Mouse (Mus musculus) regulatory T cell (primary cell): ENCODE data around the gene Prkca.

ENCODE experiments used
- in situ Hi-C: fragments of 300-600 bp; cut with MboI, MseI; formaldehyde crosslinking; loops from one replicate; pipeline ENCODE4 v1.15.1; 2025; ENCODE audit warnings: high pct_unique_total_duplicates

Gene Prkca

DNA sequence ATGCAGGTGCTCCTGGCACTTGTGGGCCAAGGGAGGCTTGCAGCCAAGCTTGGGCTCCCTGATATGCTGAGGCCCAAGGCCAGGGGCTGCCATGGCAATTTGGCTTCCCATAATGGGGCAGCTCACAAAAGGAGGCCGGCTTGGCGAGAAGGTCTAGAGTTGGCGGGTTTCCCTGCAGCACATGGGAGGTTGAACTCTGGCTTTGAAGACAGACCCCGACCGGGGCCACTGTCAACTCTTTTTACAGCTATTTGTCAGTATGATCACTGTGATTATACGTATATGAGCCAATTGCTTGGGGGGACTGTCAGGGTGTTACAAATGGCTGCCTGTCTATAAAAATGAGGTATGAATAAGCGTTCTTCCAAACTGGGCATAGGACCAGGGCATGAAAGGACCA is 378.3 kb downstream of the Prkca start:
- in situ Hi-C loops = no loop called here

- in situ Hi-C loops = no loop called here
Measured at GRCm38 (mm10) chr11:107957566-107958350, 386.0 kb downstream of the Prkca start.

- in situ Hi-C loops = no loop called here
Measured at GRCm38 (mm10) chr11:107955191-107956062, 388.3 kb downstream of the Prkca start.

DNA sequence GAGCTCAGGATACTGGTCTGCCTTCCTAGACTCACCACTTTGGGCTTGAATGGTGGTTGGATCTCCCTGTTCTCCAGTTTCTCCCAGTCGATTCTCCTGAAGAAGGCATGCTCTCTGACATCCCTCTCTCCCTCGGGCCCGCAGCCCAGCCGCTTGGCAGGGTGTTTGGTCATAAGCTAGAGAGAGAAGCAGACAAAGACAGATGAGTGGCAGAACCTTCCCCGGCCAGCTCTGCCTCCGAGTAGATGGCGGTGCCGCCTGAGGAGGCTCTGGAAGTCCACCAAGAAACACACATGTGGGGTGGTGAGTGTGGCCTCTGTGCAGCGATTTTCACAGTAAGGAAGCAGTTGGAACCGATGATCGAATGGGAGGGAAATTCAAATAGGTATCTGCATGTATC is 392.3 kb downstream of the Prkca start:
- in situ Hi-C loops = no loop called here

GRCm38 (mm10) chr11:107950658-107951057 is 393.1 kb downstream of the Prkca start:
- in situ Hi-C loops = no loop called here

- in situ Hi-C loops = no loop called here
Measured at GRCm38 (mm10) chr11:107950211-107950610, 393.5 kb downstream of the Prkca start.

GRCm38 (mm10) chr11:107947951-107948350 is 395.8 kb downstream of the Prkca start:
- in situ Hi-C loops = no loop called here

DNA sequence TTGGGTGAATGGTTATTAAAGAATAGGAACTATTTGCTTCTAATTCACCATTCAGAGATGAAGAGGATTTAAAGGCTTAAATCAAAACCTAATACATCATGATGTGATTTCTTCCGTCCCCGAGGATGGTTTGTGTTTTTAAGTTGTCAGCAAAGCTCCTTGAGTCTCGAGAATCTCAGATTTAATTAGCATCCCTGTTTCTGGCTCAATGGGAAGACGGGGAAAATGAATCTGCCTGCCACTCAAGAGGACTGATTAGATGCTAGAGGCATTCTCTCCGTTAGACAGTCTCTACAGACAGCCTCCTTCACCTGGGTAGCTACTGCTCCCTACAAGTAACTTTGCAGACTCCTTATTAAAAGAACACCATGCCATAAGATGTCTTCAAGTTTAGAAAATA is 396.9 kb downstream of the Prkca start:
- in situ Hi-C loops = no loop called here

DNA sequence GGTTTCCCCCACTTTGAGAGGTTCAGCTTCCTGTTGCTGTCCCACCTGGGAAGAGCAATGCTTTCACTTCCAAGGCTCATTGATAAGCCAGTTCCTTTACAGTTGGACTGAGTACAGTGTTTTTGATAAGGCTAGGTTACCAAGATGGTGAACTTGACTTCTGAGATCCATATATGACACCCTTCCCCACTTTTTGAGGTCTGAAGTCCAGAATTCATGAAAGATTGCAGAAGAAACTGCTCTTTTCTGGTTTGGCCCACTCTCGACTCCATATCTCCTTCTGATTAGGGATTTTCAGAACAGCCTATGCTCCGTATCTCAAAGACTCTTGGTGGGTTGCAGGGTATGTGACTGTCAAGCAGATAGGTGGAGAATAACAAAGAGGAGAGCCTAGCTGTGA is 406.8 kb downstream of the Prkca start:
- in situ Hi-C loops = no loop called here

DNA sequence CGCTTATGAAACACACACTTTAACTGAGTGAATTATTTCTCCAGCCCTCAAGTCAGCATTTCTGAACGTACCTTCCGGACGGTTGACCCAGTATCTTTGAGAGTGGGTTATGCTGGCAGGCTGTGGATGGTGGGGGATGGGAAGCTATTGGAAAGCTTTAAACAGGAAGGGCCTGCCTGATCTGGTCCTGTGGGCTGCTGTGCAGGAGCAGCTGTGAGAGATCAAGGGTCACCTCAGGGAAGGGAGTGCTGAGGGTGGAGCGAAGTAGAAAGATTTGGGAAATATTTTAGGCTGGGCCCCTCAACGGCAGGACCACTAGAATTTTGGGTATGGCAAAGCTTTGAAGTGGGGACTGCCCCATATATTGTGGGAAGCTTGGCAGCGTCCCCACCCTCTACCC is 412.0 kb downstream of the Prkca start:
- in situ Hi-C loops = no loop called here

DNA sequence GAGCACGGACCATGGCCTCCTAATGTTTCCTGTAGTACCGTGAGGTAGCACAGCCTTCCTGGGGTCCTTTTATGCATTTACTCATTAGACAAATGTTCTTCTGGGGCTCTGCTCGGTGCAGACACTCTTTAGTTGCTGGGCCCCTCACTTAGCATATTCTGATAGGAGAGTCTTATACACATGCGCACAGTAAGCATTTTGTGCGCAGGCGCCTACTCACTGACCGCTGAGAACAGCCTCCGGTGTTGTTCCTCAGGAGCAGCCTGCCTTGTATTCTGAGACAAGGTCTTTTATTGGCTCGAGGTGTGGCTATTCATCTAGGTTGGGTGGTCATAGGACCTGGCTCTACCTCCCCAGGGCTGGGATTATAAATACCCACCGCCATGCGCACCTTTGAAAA is 412.4 kb downstream of the Prkca start:
- in situ Hi-C loops = no loop called here

GRCm38 (mm10) chr11:107929712-107930111 is 414.0 kb downstream of the Prkca start:
- in situ Hi-C loops = no loop called here

GRCm38 (mm10) chr11:107919852-107920508 is 423.7 kb downstream of the Prkca start:
- in situ Hi-C loops = no loop called here

DNA sequence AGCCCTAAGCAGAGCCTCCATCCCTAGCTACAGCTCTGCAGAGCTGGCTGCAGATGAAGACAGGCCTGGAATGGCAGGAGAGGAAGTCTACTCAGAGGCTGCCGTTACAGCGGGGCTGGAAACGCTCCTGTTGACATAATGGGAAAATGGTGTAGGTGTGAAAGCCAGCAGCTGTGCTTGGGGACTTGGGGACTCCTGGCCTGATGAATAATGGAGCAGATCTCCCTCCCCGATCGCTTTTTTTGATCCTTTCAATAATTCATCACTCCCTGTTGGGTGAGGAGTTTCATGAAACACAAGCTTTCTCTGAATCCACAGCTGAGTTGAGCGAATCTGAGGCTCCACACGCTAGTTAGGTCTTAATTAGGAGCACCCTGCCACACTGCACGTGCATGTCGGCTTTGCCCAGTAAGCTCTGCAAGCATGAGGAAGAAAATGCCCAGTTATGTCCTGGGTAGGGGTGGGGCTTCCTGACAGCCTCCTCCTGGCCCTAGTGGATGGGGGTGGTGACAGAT is 425.9 kb downstream of the Prkca start:
- in situ Hi-C loops = no loop called here

GRCm38 (mm10) chr11:107914634-107915226 is 429.0 kb downstream of the Prkca start, which contains the start of gene Cacng5:
TSS of gene Cacng5 (minus strand) at chr11:107915055.
- in situ Hi-C loops = no loop called here

GRCm38 (mm10) chr11:107913317-107913716 is 430.4 kb downstream of the Prkca start:
- in situ Hi-C loops = no loop called here

DNA sequence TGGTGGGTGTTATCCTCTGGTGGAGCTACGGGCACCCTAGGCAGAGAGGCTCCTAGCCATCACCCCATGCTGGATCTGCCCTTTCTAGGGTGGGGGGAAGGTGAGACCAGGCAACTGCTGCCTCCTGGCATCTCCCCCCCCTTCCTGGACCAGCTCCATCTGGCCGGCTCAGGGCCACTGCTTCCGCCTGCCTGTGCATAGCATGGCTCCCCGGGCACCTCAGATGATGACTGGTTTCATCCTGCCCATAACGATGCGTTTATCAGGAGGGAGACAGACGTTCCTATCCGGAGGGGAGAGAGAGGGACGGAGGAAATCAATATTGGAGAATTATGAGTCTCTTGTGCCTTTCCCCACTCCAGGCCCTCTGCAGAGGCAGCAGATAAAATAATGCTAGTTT is 438.4 kb downstream of the Prkca start:
- in situ Hi-C loops = no loop called here

GRCm38 (mm10) chr11:107903966-107904605 is 439.6 kb downstream of the Prkca start:
- in situ Hi-C loops = no loop called here

DNA sequence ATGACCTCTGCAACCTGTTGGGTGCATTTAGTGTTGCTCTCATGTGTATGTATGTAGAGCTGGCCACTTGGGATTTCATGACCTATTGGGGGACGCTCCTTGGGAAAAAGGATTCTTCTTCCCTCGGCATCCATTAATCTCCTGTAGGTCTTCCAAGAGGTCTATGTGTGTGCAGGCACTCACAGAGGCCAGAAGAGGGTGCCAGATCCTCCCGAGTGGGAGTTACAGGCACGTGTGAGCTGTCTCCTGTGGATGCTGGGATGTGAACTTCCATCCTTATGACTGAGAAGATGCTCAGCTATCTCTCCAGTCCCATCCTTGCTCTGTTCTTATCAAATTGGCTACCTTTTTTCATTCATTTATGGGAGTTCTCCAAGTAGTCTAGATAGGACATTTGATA is 443.3 kb downstream of the Prkca start:
- in situ Hi-C loops = no loop called here

DNA sequence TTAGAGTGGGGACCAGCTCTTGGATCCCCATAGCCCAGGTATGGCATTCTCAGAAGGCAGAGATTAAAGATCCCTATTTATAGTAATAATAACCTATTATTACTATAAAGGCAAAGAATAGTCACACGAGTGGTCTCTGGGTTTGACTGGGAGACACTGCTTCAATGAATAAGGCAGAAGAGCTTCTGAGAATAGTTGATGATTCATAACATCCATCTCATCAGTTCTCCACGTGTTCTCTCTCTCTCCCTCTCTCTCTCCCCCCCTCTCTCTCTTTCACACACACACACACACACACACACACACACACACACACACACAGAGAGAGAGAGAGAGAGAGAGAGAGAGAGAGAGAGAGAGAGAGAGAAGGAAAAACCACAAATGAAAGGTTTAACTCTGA is 445.0 kb downstream of the Prkca start:
- in situ Hi-C loops = no loop called here

- in situ Hi-C loops = no loop called here
Measured at GRCm38 (mm10) chr11:107895635-107896034, 448.1 kb downstream of the Prkca start.
